Mouse (Mus musculus) myocyte (in vitro differentiated cells): ENCODE data around the gene Pogk.

Experiments used
- CEBPB ChIP-seq: IDR thresholded peaks from 2 replicates; pipeline ENCODE4 v1.6.1; 2011; ENCODE audit warnings: mild to moderate bottlenecking, moderate library complexity; ENCODE audit not compliant: poor library complexity, insufficient read depth, severe bottlenecking
- MAX ChIP-seq: IDR thresholded peaks from one replicate; pipeline ENCODE4 v1.6.1; 2011; ENCODE audit warnings: low read depth, mild to moderate bottlenecking, control low read depth
- POLR2A ChIP-seq: IDR thresholded peaks from one replicate; pipeline ENCODE4 v1.6.1; 2011; ENCODE audit warnings: low read depth, mild to moderate bottlenecking, control low read depth, moderate library complexity; ENCODE audit not compliant: insufficient read length

GRCm38 (mm10) chr1:166360157-166360855, 49.4 kb downstream of the Pogk start:
- no peak for TF ChIP-seq CEBPB
- TF ChIP-seq MAX: no peak
- no peak for TF ChIP-seq POLR2A
